Mouse (Mus musculus) macrophage (primary cell): ENCODE measurements around the gene Nrbp1. TPM values are rescaled to one million over a fixed set of nuclear protein-coding genes. Genes with fewer than 3 reads are reported as not detected.

ENCODE experiments used
- H3K27ac ChIP-seq: fragments of 350-480 bp; formaldehyde crosslinking; 2 replicates; pipeline ENCODE4 v1.9.0; 2021
- H3K36me3 ChIP-seq: fragments of 350-480 bp; formaldehyde crosslinking; 2 replicates; pipeline ENCODE4 v1.9.0; 2021; ENCODE audit errors: inconsistent target
- H3K4me3 ChIP-seq: fragments of 350-480 bp; formaldehyde crosslinking; 2 replicates; pipeline ENCODE4 v1.9.0; 2021; ENCODE audit errors: inconsistent target
- H3K79me2 ChIP-seq: fragments of 350-480 bp; formaldehyde crosslinking; 2 replicates; pipeline ENCODE4 v1.9.0; 2021; ENCODE audit errors: inconsistent target
- WGBS: methylation state at CpG from one replicate; pipeline ENCODE4 v1.1.7; 2026; ENCODE audit warnings: inconsistent platforms; ENCODE audit not compliant: missing documents; 5-methylcytosine and 5-hydroxymethylcytosine counted together
- polyA plus RNA-seq: library from polyadenylated mRNA; stranded (reverse); fragments of 250-400 nt; gene quantifications from 3 replicates; pipeline ENCODE4 v1.2.4, GENCODE M21; 2018; ENCODE audit warnings: inconsistent platforms
- total RNA-seq, 78 experiments: library from RNA; depleted of rRNA; stranded (reverse); fragments of 250-400 nt; gene quantifications; 1 replicate in 9 of 78; 2 replicates in 24 of 78; 3 replicates in 43 of 78; 4 replicates in 2 of 78; pipeline ENCODE4 v1.2.4; 2018; ENCODE audit warnings: inconsistent platforms in 56 of 78

The Nrbp1 gene
- 100 to 1,000 TPM in 24 of 26 experiments, 10 to 100 TPM in 2; 67.1 to 259 (median 191) TPM for total RNA-seq (2018; cell fraction: chromatin; rRNA removed)
- 10 to 100 TPM; 53.4 to 82.1 (median 68.0) TPM for total RNA-seq (2018; cell fraction: cytosol; rRNA removed)
- total RNA-seq (2018; cell fraction: nucleus; rRNA removed): 100 to 1,000 TPM in 10 of 26 experiments, 10 to 100 TPM in 16; 61.8 to 127 (median 93.6) TPM
- 68.4 to 96.8 TPM (median 84.5 TPM) in 3 replicates for polyA plus RNA-seq

GRCm38 (mm10) chr5:31240637-31241521 is at the start of gene Nrbp1, which contains the start of gene Gm9970:
Gene Nrbp1, plus strand, starts transcription at chr5:31240864.
Gene Gm9970, minus strand, starts transcription at chr5:31241232.
- H3K27ac ChIP-seq: peak within 1 kb of the TSS; percentile 64
- 1% methylated on average over 81 of the region's 103 CpGs for WGBS
- peaks cover 40% of the 10 kb centered on the region for H3K79me2 ChIP-seq

GRCm38 (mm10) chr5:31192045-31192938 is 48.4 kb upstream of the Nrbp1 start:
- Histone ChIP-seq H3K27ac (peak overlapping the region; percentile 90), H3K36me3 (peaks cover 46% of the 10 kb centered on the region), H3K79me2 (peaks cover 43% of the 10 kb centered on the region), H3K4me3 (peak overlapping the region; percentile 99)
- 13% methylated on average over 41 of the region's 42 CpGs for WGBS

More at GRCm38 (mm10) chr5:31240637-31241521, at the start of gene Nrbp1, which contains the start of gene Gm9970:
- Histone ChIP-seq H3K4me3 (peak within 1 kb of the TSS; percentile 79), H3K36me3 (peaks cover 22% of the 10 kb centered on the region)

- WGBS: under 1% methylated on average over 48 of the region's 48 CpGs
- Histone ChIP-seq H3K4me3 (peak within 1 kb of the TSS; percentile 99), H3K36me3 (peaks cover 48% of the 10 kb centered on the region), H3K27ac (peak within 1 kb of the TSS; percentile 90), H3K79me2 (peaks cover 51% of the 10 kb centered on the region)
These were observed 47.6 kb upstream of the Nrbp1 start, which contains the start of the genes Snx17 and Eif2b4 for GRCm38 (mm10) chr5:31192939-31193630. Gene Snx17, plus strand, starts transcription at chr5:31193227. Gene Eif2b4, minus strand, starts transcription at chr5:31193430.

DNA sequence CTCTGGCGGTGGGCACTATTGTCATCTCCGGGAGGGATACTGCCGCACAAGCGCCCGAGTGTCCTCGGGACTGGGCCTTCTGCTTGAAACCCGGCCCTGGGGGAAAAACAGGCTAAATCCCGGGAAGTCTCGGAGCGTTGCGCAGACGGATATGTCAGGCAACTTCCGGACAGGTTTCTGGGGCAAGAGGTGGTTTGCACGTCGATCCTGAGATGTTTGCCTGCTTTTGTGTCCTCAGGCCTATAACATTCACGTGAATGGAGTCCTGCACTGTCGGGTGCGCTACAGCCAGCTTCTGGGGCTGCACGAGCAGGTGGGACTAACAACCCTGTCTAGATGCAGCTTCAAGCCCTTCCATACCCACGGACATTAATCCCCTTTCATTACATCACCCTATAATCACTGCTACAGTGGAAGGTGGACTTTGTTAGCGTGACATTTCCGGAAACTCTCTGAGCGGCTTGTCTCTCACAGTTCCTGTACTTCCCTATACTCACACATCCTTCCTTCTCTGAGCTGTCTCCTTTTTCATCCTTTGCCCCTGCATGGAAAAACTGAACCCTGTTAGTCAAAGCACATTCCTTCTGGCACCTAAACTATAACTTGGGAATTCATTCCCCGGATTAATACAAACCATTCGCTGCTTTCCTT is 46.9 kb upstream of the Nrbp1 start:
- Histone ChIP-seq H3K36me3 (peaks cover 54% of the 10 kb centered on the region), H3K4me3 (peak overlapping the region; percentile 99), H3K27ac (peak overlapping the region; percentile 90), H3K79me2 (peaks cover 56% of the 10 kb centered on the region)
- 7% methylated on average over 25 of the region's 25 CpGs for WGBS

DNA sequence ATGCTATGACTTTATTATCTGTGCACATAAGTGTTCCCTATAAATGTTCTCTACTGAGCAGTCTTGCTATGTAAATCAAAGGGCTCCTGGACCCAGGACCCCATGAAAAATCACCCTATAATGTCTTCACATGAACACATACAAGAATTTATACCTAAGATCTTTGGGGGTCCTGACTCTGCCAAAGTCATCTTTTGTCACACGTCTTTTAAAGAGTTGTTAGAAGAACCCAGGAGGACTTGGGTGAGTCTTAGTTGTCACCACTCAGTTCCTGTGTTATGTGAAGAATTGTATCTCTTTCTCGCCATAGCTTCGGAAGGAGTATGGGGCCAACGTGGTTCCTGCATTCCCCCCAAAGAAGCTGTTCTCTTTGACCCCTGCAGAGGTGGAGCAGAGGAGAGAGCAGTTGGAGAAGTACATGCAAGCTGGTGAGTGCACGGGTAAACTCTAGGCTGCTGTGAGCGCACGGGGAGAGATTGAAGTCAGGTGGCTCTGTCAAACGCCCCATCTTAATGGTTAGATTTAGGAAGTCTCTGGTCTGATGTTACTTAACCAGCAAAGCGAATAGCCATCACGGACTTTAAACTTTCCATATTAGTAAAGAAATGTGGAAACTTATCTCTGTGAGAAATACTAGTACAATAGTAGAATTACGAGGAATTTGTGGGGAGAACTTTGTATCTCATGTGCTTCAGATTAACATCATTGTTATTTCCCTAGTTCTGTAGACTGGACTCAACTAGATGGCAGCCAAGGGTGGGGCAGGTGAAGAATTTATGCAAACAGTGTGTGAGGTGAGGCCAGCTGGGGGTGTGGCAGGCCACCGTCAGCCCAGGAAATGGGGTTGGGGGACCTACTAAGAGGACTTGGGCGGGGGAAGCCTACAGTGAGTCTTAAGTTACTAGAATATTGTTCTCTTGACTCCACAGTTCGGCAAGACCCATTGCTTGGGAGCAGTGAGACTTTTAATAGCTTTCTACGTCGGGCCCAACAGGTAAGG is 45.9 kb upstream of the Nrbp1 start:
- peak overlapping the region; percentile 99; the same call in 1 of the 2 replicates for H3K4me3 ChIP-seq
- H3K27ac ChIP-seq: peak overlapping the region; percentile 90
- H3K79me2 ChIP-seq: peaks cover 66% of the 10 kb centered on the region
- 97% methylated on average over 16 of the region's 16 CpGs for WGBS
- peaks cover 59% of the 10 kb centered on the region for H3K36me3 ChIP-seq

DNA sequence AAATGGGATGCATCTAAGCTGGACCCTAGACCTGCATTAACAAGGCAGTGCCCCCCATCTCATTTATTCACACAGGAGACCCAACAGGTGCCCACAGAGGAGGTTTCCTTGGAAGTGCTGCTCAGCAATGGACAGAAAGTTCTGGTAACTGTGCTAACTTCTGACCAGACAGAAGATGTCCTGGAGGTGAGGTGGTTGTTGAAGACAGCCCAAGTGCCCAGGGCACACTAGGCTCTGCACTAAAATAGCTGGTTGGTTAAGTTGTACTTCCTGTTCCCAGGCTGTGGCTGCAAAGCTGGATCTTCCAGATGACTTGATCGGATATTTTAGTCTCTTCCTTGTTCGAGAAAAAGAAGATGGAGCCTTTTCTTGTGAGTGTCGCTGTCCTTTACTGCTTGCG is 45.0 kb upstream of the Nrbp1 start:
- Histone ChIP-seq H3K36me3 (peaks cover 54% of the 10 kb centered on the region), H3K79me2 (peaks cover 75% of the 10 kb centered on the region), H3K27ac (peak overlapping the region; percentile 27), H3K4me3 (no peak overlapping the region)
- 72% methylated on average over 4 of the region's 4 CpGs for WGBS

DNA sequence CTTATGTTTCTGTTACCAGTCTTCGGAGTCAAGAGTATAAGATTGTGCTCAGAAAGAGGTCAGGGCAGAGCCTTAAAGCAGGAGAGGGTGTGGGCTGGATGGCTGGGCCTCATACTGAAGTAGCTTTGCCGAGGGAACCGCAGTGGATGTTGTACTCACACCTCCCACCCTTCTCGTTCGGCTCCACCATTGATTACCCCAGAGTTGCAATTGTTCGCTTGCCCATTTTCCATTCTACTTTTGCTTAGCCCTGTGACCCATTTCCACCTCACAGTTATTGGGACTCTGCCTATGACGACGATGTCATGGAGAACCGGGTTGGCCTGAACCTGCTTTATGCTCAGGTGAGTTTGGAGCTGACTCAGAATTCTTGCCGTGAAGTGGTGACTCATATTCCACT is 44.5 kb upstream of the Nrbp1 start:
- Histone ChIP-seq H3K27ac (peak overlapping the region; percentile 27), H3K4me3 (no peak overlapping the region), H3K36me3 (peaks cover 49% of the 10 kb centered on the region), H3K79me2 (peaks cover 81% of the 10 kb centered on the region)
- 93% methylated on average over 10 of the region's 10 CpGs for WGBS

DNA sequence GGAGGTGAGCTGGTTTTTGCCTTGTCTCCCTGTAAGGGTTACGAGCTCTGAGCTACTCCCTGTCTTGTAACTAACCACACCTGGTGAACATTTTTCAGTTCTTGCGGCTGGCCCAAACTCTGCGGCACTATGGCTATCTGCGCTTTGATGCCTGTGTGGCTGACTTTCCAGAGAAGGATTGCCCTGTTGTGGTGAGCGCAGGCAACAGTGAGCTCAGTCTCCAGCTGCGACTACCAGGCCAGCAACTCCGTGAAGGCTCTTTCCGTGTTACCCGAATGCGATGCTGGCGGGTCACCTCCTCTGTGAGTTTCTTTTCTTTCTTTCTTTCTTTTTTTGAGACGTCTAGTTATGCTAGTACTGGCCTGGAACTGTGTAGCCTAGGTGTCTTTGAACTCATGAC is 43.6 kb upstream of the Nrbp1 start:
- H3K27ac ChIP-seq: no peak overlapping the region
- peaks cover 79% of the 10 kb centered on the region for H3K79me2 ChIP-seq
- 93% methylated on average over 12 of the region's 12 CpGs for WGBS
- H3K36me3 ChIP-seq: peaks cover 49% of the 10 kb centered on the region
- H3K4me3 ChIP-seq: no peak overlapping the region

DNA sequence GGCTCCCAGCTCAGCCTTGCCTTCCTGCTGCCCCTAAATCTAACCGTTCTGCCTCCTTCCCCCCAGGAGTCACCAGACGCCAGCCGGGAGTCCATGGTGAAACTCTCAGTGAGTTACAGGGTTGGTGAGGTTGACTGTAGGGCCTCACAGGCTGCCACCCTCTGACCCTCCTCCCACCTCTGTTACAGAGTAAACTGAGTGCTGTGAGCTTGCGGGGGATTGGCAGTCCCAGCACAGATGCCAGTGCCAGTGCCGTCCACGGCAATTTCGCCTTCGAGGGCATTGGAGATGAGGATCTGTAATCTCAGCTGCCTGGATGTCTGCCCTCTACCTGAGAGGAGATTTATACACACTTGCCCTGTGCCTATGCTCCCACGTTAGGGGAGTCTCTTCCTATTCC is 42.5 kb upstream of the Nrbp1 start:
- Histone ChIP-seq H3K79me2 (peaks cover 76% of the 10 kb centered on the region), H3K36me3 (peaks cover 49% of the 10 kb centered on the region), H3K27ac (no peak overlapping the region), H3K4me3 (no peak overlapping the region)
- WGBS: 84% methylated on average over 9 of the region's 9 CpGs

DNA sequence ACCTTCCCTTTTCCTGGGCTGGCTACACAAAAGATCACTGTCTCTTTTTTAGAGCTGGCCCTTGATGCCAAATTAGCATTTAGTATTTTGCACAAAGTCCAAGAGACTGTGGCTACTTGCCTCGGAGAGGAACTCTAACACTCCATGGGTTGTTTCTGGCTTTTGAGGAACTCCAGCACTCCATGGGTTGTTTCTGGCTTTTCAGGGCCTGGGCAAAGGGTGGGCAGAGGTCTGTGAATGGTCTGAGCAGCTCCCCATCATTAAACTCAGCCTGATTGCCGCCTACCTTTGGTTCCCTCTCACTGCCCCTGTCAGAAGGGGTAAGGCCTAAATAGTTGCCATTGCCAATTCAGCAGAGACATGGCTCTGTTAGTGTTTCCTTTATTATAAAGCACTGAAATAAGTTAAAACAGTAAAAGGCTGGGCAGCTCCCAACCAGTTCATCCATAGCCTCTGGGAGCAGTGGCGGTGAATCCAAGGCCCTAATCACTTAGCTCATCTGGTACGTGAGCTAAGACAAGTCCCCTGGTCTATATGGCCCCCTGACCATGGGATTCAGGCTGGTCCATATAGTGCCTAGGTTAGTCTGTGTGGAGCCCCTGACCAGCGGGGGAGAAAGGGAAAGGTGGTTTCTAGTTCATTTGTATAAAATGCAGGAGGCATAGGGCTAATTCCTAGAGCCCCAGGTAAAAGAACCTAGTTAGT is 41.9 kb upstream of the Nrbp1 start:
- H3K4me3 ChIP-seq: no peak overlapping the region
- WGBS: 87% methylated on average over 5 of the region's 5 CpGs
- H3K27ac ChIP-seq: no peak overlapping the region
- H3K36me3 ChIP-seq: peaks cover 49% of the 10 kb centered on the region
- H3K79me2 ChIP-seq: peaks cover 71% of the 10 kb centered on the region

GRCm38 (mm10) chr5:31199321-31199892 is 41.3 kb upstream of the Nrbp1 start:
- Histone ChIP-seq H3K4me3 (no peak overlapping the region), H3K36me3 (peaks cover 49% of the 10 kb centered on the region), H3K27ac (no peak overlapping the region), H3K79me2 (peaks cover 65% of the 10 kb centered on the region)
- 90% methylated on average over 19 of the region's 19 CpGs for WGBS

DNA sequence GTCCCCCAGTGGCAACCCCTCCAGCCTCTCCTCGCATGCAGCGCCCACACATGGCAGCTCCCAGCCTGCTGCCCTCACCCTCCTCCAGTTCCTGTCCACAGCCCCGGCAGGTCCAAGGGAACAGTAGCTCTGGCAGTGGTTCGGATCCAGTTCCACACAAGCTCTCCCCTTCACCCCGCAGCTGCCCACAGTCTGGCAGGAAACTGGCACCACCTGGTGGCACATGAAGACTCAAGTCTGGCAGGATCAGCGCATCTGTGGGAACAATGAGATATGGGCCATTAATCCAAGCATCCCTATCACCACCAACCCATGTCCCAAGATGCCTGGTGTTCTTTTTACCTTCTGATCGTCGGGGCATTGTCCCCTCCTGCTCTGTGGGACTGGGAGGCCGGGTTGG is 40.8 kb upstream of the Nrbp1 start:
- 89% methylated on average over 9 of the region's 9 CpGs for WGBS
- peaks cover 49% of the 10 kb centered on the region for H3K36me3 ChIP-seq
- H3K27ac ChIP-seq: no peak overlapping the region
- no peak overlapping the region for H3K4me3 ChIP-seq
- H3K79me2 ChIP-seq: peaks cover 60% of the 10 kb centered on the region
